Mouse (Mus musculus) retina, embryonic 14.5 days (tissue): ENCODE measurements at regions not wholly inside any gene's neighbourhood (a gene's known extent, or its start where the extent isn't known, plus 50 kb on each side); places are given as distances from the start of the nearest gene placed in this dataset.

Source experiments
- DNase-seq: peaks from one replicate; pipeline ENCODE4 v3.0.0-alpha.2; 2015; ENCODE audit warnings: low spot score

DNA sequence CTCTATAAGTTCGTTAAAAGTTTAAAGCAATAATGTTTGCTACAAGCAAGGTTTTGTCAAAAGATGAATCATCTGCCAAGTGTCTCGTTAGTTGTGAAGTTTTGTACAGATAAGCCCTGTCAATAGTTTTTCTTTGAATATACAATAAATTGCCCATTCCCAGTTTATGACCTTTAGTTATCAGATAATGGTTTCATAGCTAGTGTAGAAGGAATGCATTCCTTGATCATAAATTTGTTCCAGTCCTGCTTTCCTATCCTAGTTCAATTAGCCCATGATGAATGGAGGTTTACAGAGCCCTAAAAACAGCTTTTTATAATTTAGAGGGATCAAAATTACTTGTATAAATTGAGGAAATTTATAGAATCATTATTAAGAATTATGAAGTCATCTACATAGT, 62.5 kb upstream of the Lrch2 start:
- DNase-seq = no peak

DNA sequence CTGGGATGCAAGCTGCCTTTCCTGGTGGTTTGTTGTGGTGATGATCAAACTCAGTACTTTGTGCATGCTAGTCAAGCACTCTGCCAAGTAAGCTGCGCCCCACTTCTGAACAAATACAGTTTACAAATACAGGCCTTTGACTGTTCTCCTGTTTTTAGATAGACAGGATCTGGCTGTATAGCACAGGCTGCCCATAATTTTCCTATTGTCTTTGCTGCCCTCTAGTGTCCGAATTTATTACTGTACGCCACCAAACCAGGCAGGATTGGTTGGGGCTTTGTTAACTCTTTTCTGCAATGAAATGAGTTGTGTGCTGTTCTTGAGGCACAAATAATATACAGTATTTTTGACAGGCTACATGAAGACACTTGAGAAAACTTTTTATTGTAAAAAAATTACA, 54.8 kb upstream of the Lrch2 start:
- peak; percentile 77 for DNase-seq
